Mouse (Mus musculus) gastrocnemius, postnatal 25 days (tissue): ENCODE measurements around the gene Gjc3. TPM values are rescaled to one million over a fixed set of nuclear protein-coding genes. Genes with fewer than 3 reads are reported as not detected.

Experiments
- DNase-seq: peaks from one replicate; pipeline ENCODE4 v3.0.0; 2022
- total RNA-seq, 2 experiments: library from RNA; stranded (reverse); gene quantifications; 1 replicate in 1 of 2; 2 replicates in 1 of 2; pipeline ENCODE4 v1.2.3; 2021

Gjc3 gene
- total RNA-seq, 2 experiments from 2014 or later, result 1.2 to 1.6 TPM

GRCm38 (mm10) chr5:137909564-137910262, 53.2 kb downstream of the Gjc3 start:
- DNase-seq, result no peak

Other genes with a start within 250 kb of the Gjc3 start
- gene Nyap1, start 221.5 kb downstream of the Gjc3 start, total RNA-seq, result under 1 TPM; 0.10 to 0.35 TPM
- gene Tsc22d4, start 217.4 kb downstream of the Gjc3 start, total RNA-seq, result 10 to 100 TPM; 57.8 to 59.1 TPM
- 1 to 10 TPM; 7.1 to 8.9 TPM for gene Ppp1r35, start 184.2 kb downstream of the Gjc3 start, total RNA-seq
- gene Mepce, start 175.4 kb downstream of the Gjc3 start, total RNA-seq, result 10 to 100 TPM; 14.7 to 20.1 TPM
- gene Zcwpw1, start 175.3 kb downstream of the Gjc3 start, total RNA-seq, result under 1 TPM in 1 of 2 experiments, not detected in 1; 0.35 TPM
- under 1 TPM; 0.13 to 0.40 TPM for gene Pilra, start 126.8 kb downstream of the Gjc3 start, total RNA-seq
- gene Pilrb1, start 105.0 kb downstream of the Gjc3 start, total RNA-seq, result under 1 TPM in 1 of 2 experiments, not detected in 1; 0.88 TPM
- gene Pilrb2, start 91.3 kb downstream of the Gjc3 start, total RNA-seq, result under 1 TPM; 0.28 to 0.54 TPM
- under 1 TPM in 1 of 2 experiments, not detected in 1; 0.08 TPM for gene Cyp3a13, start 41.5 kb downstream of the Gjc3 start, total RNA-seq
- not detected for gene Azgp1, start 18.4 kb upstream of the Gjc3 start, total RNA-seq
- not detected for gene Smok3a, start 58.2 kb upstream of the Gjc3 start, total RNA-seq
- gene Smok3b, start 58.3 kb upstream of the Gjc3 start, total RNA-seq, result not detected
- gene Smok3c, start 90.1 kb upstream of the Gjc3 start, total RNA-seq, result not detected
- 1 to 10 TPM; 8.4 to 9.1 TPM for gene Zkscan1, start 122.0 kb upstream of the Gjc3 start, total RNA-seq
- gene Zscan21, start 153.8 kb upstream of the Gjc3 start, total RNA-seq, result 10 to 100 TPM; 11.0 to 11.9 TPM
- gene Zfp113, start 192.6 kb upstream of the Gjc3 start, total RNA-seq, result 1 to 10 TPM; 4.0 to 4.4 TPM
- 10 to 100 TPM; 93.9 to 95.7 TPM for gene Cops6, start 198.0 kb upstream of the Gjc3 start, total RNA-seq
- gene Ap4m1, start 208.9 kb upstream of the Gjc3 start, total RNA-seq, result 1 to 10 TPM; 5.8 to 7.8 TPM
- gene Mcm7, start 209.3 kb upstream of the Gjc3 start, total RNA-seq, result 10 to 100 TPM in 1 of 2 experiments, 1 to 10 TPM in 1; 8.9 to 10.3 TPM
- gene Taf6, start 224.4 kb upstream of the Gjc3 start, total RNA-seq, result 10 to 100 TPM; 27.0 to 29.6 TPM
- gene Cnpy4, start 224.4 kb upstream of the Gjc3 start, total RNA-seq, result 1 to 10 TPM; 3.5 to 5.8 TPM
- 1 to 10 TPM; 1.6 to 2.1 TPM for gene Mblac1, start 231.2 kb upstream of the Gjc3 start, total RNA-seq